Mouse (Mus musculus) heart, embryonic 11.5 days (tissue): ENCODE measurements around the gene Rpl28. TPM values are rescaled to one million over a fixed set of nuclear protein-coding genes. Genes with fewer than 3 reads are reported as not detected.

Source experiments
- ATAC-seq: fragments of 200-750 bp; cut with Nextera tagmentation; replicated peaks from 2 replicates; pipeline ENCODE4 v1.8.0; 2017; ENCODE audit warnings: moderate library complexity; ENCODE audit not compliant: insufficient number of reproducible peaks, low FRiP score, low TSS enrichment
- H3K27ac ChIP-seq: fragments of 300-500 bp; sonication (generic); 2 replicates; pipeline ENCODE4 v1.5.1; 2014; ENCODE audit warnings: mild to moderate bottlenecking, low read depth, low read length
- H3K27me3 ChIP-seq: fragments of 300-500 bp; sonication (generic); 2 replicates; pipeline ENCODE4 v1.6.1; 2014; ENCODE audit warnings: mild to moderate bottlenecking, low read length, mixed read lengths; ENCODE audit not compliant: control insufficient read depth, insufficient read depth
- H3K36me3 ChIP-seq: fragments of 300-500 bp; sonication (generic); 2 replicates; pipeline ENCODE4 v1.6.1; 2014; ENCODE audit warnings: mild to moderate bottlenecking, low read length, moderate library complexity, mixed read lengths; ENCODE audit not compliant: control insufficient read depth, insufficient read depth
- H3K4me1 ChIP-seq: fragments of 300-500 bp; sonication (generic); 2 replicates; pipeline ENCODE4 v1.6.1; 2014; ENCODE audit warnings: low read length; ENCODE audit not compliant: control insufficient read depth, insufficient read depth
- H3K4me2 ChIP-seq: fragments of 300-500 bp; sonication (generic); 2 replicates; pipeline ENCODE4 v1.6.1; 2014; ENCODE audit warnings: mild to moderate bottlenecking, moderate library complexity
- H3K4me3 ChIP-seq: fragments of 300-500 bp; sonication (generic); 2 replicates; pipeline ENCODE4 v1.5.1; 2014; ENCODE audit warnings: low read depth, low read length
- H3K9ac ChIP-seq: fragments of 300-500 bp; sonication (generic); 2 replicates; pipeline ENCODE4 v1.6.1; 2014; ENCODE audit warnings: mild to moderate bottlenecking, low read depth, low read length, moderate library complexity
- H3K9me3 ChIP-seq: fragments of 300-500 bp; sonication (generic); replicated peaks from 2 replicates; pipeline ENCODE4 v1.6.1; 2016; ENCODE audit warnings: low read length; ENCODE audit not compliant: control insufficient read depth
- WGBS: fragments of 180-500 bp; shearing (Covaris S2); extraction: QIAGEN DNeasy Blood & Tissue Kit; methylation state at CpG from one replicate; pipeline ENCODE4 v1.1.7; 2014; ENCODE audit not compliant: insufficient replicate concordance; 5-methylcytosine and 5-hydroxymethylcytosine counted together
- polyA plus RNA-seq: library from polyadenylated mRNA; unstranded; fragments of >200 nt; fragmentation: Nextera tagmentation; extraction: Ambion mirVana; gene quantifications from 2 replicates; pipeline ENCODE4 v1.2.1, GENCODE M21; 2014

The Rpl28 gene
- polyA plus RNA-seq, 1 experiment from 2014 or later: 156 TPM

GRCm38 (mm10) chr7:4836351-4836792 is 43.7 kb downstream of the Rpl28 start:
- ATAC-seq: peak; percentile 57

GRCm38 (mm10) chr7:4837639-4838038 is 45.0 kb downstream of the Rpl28 start:
- no peaks in the 10 kb centered on the region for H3K9me3 ChIP-seq
- no peak overlapping the region for H3K4me2 ChIP-seq
- 0% methylated on average over 1 of the region's 1 CpGs for WGBS
- H3K27me3 ChIP-seq: peaks cover 66% of the 10 kb centered on the region
- no peak for ATAC-seq
- no peak overlapping the region for H3K9ac ChIP-seq
- H3K27ac ChIP-seq: no peak overlapping the region
- H3K36me3 ChIP-seq: no peaks in the 10 kb centered on the region
- peaks cover 7% of the 10 kb centered on the region; the same call in 1 of the 2 replicates for H3K4me1 ChIP-seq
- no peak overlapping the region for H3K4me3 ChIP-seq

More at GRCm38 (mm10) chr7:4836351-4836792, 43.7 kb downstream of the Rpl28 start:
- WGBS: under 1% methylated on average over 49 of the region's 51 CpGs
- Histone ChIP-seq H3K4me2 (peak overlapping the region; percentile 89), H3K4me1 (peaks cover 7% of the 10 kb centered on the region; the same call in 1 of the 2 replicates), H3K9me3 (no peaks in the 10 kb centered on the region), H3K9ac (peak overlapping the region; percentile 54; the same call in 1 of the 2 replicates), H3K27me3 (peaks cover 61% of the 10 kb centered on the region), H3K36me3 (no peaks in the 10 kb centered on the region), H3K4me3 (peak overlapping the region; percentile 54), H3K27ac (no peak overlapping the region)

- no peaks in the 10 kb centered on the region for H3K36me3 ChIP-seq
- no peak overlapping the region for H3K27ac ChIP-seq
- no peak overlapping the region for H3K4me2 ChIP-seq
- H3K27me3 ChIP-seq: peaks cover 63% of the 10 kb centered on the region
- no peak overlapping the region for H3K9ac ChIP-seq
- 47% methylated on average over 5 of the region's 5 CpGs for WGBS
- no peak overlapping the region for H3K4me3 ChIP-seq
- H3K4me1 ChIP-seq: peaks cover 9% of the 10 kb centered on the region
- no peaks in the 10 kb centered on the region for H3K9me3 ChIP-seq
- ATAC-seq: no peak
Observed at GRCm38 (mm10) chr7:4842077-4842476, 49.4 kb downstream of the Rpl28 start.

- H3K9ac ChIP-seq: no peak overlapping the region
- 4% methylated on average over 16 of the region's 16 CpGs for WGBS
- ATAC-seq: peak; percentile 64
Observed at GRCm38 (mm10) chr7:4842634-4843131, 50.0 kb downstream of the Rpl28 start.

GRCm38 (mm10) chr7:4843604-4844244 is 51.0 kb downstream of the Rpl28 start:
- under 1% methylated on average over 34 of the region's 34 CpGs for WGBS
- Histone ChIP-seq H3K4me2 (peak overlapping the region; percentile 63), H3K9ac (no peak overlapping the region), H3K4me3 (peak overlapping the region; percentile 36), H3K27ac (no peak overlapping the region), H3K4me1 (peaks cover 9% of the 10 kb centered on the region), H3K9me3 (0 out of 2 replicates have a peak, but pooled peaks cover 3% of the 10 kb centered on the region), H3K27me3 (peaks cover 52% of the 10 kb centered on the region), H3K36me3 (no peaks in the 10 kb centered on the region)
- ATAC-seq: no peak

More at GRCm38 (mm10) chr7:4842634-4843131, 50.0 kb downstream of the Rpl28 start:
- Histone ChIP-seq H3K9me3 (0 out of 2 replicates have a peak, but pooled peaks cover 3% of the 10 kb centered on the region), H3K27ac (no peak overlapping the region), H3K27me3 (peaks cover 58% of the 10 kb centered on the region), H3K4me3 (peak overlapping the region; percentile 11), H3K36me3 (no peaks in the 10 kb centered on the region), H3K4me1 (peaks cover 9% of the 10 kb centered on the region), H3K4me2 (peak overlapping the region; percentile 36)

- no peak within 1 kb of the TSS for H3K9ac ChIP-seq
- H3K4me1 ChIP-seq: peaks cover 9% of the 10 kb centered on the region
- no peaks in the 10 kb centered on the region for H3K36me3 ChIP-seq
- H3K4me3 ChIP-seq: peak within 1 kb of the TSS; percentile 36
- under 1% methylated on average over 41 of the region's 41 CpGs for WGBS
- 0 out of 2 replicates have a peak, but pooled peaks cover 3% of the 10 kb centered on the region for H3K9me3 ChIP-seq
- H3K27ac ChIP-seq: no peak within 1 kb of the TSS
- 0 out of 2 replicates have a peak, but pooled peaks have one; percentile 6 for ATAC-seq
- H3K27me3 ChIP-seq: peaks cover 47% of the 10 kb centered on the region
- H3K4me2 ChIP-seq: peak within 1 kb of the TSS; percentile 63
Observed at GRCm38 (mm10) chr7:4844245-4844916, 51.7 kb downstream of the Rpl28 start, which contains the start of gene Shisa7. Gene Shisa7, minus strand, starts transcription at chr7:4844696.

Other genes starting within 250 kb of the Rpl28 start
- 0.77 and 1.3 TPM in 2 replicates for gene Syt5, start 245.3 kb upstream of the Rpl28 start, polyA plus RNA-seq
- not detected in 2 replicates for gene Ptprh, start 188.8 kb upstream of the Rpl28 start, polyA plus RNA-seq
- 3.8 and 4.6 TPM in 2 replicates for gene Tmem86b, start 161.5 kb upstream of the Rpl28 start, polyA plus RNA-seq
- 3.2 and 7.0 TPM in 2 replicates for gene Ppp6r1, start 133.9 kb upstream of the Rpl28 start, polyA plus RNA-seq
- 81.5 and 83.7 TPM in 2 replicates for gene Hspbp1, start 107.8 kb upstream of the Rpl28 start, polyA plus RNA-seq
- gene Brsk1, start 102.3 kb upstream of the Rpl28 start, polyA plus RNA-seq: 1.7 TPM in 2 replicates
- gene Tmem150b, start 67.6 kb upstream of the Rpl28 start, polyA plus RNA-seq: not detected in 2 replicates
- gene Kmt5c, start 52.8 kb upstream of the Rpl28 start, polyA plus RNA-seq: 58.6 and 63.5 TPM in 2 replicates
- gene Cox6b2, start 39.8 kb upstream of the Rpl28 start, polyA plus RNA-seq: 32.9 and 42.4 TPM in 2 replicates
- gene Fam71e2, start 21.6 kb upstream of the Rpl28 start, polyA plus RNA-seq: not detected in 2 replicates
- gene Il11, start 10.0 kb upstream of the Rpl28 start, polyA plus RNA-seq: not detected in 2 replicates
- not detected in 2 replicates for gene Tmem190, start 9.9 kb upstream of the Rpl28 start, polyA plus RNA-seq
- gene Tmem238, start 3.2 kb upstream of the Rpl28 start, polyA plus RNA-seq: 2.2 and 2.4 TPM in 2 replicates
- gene Ube2s, start 19.7 kb downstream of the Rpl28 start, polyA plus RNA-seq: 317 and 378 TPM in 2 replicates
- gene Shisa7, start 51.8 kb downstream of the Rpl28 start, polyA plus RNA-seq: 0.09 TPM in 1 of 2 replicates, not detected in the other
- gene Isoc2b, start 77.4 kb downstream of the Rpl28 start, polyA plus RNA-seq: 2.9 and 3.3 TPM in 2 replicates
- 0.59 and 1.1 TPM in 2 replicates for gene Isoc2a, start 84.3 kb downstream of the Rpl28 start, polyA plus RNA-seq
- 0.17 and 0.20 TPM in 2 replicates for gene Gm36210, start 113.6 kb downstream of the Rpl28 start, polyA plus RNA-seq
- gene Zfp628, start 122.3 kb downstream of the Rpl28 start, polyA plus RNA-seq: 2.6 and 2.8 TPM in 2 replicates
- gene Nat14, start 129.2 kb downstream of the Rpl28 start, polyA plus RNA-seq: 4.7 and 5.0 TPM in 2 replicates
- gene Ssc5d, start 132.9 kb downstream of the Rpl28 start, polyA plus RNA-seq: 0.53 and 1.1 TPM in 2 replicates
- 3.3 and 5.4 TPM in 2 replicates for gene Sbk2, start 171.5 kb downstream of the Rpl28 start, polyA plus RNA-seq
- gene Sbk3, start 178.3 kb downstream of the Rpl28 start, polyA plus RNA-seq: 0.44 and 0.49 TPM in 2 replicates
- 32.5 and 38.8 TPM in 2 replicates for gene Zfp579, start 203.3 kb downstream of the Rpl28 start, polyA plus RNA-seq
- gene Zfp524, start 221.5 kb downstream of the Rpl28 start, polyA plus RNA-seq: 10.2 and 11.0 TPM in 2 replicates
- gene Fiz1, start 221.8 kb downstream of the Rpl28 start, polyA plus RNA-seq: 25.5 and 25.9 TPM in 2 replicates
- 0.89 TPM in 1 of 2 replicates, not detected in the other for gene Gm44973, start 222.6 kb downstream of the Rpl28 start, polyA plus RNA-seq
- gene Zfp865, start 227.5 kb downstream of the Rpl28 start, polyA plus RNA-seq: 3.4 and 5.5 TPM in 2 replicates
- gene Ccdc106, start 227.7 kb downstream of the Rpl28 start, polyA plus RNA-seq: 1.5 and 2.9 TPM in 2 replicates
- not detected in 2 replicates for gene 4632433K11Rik, start 241.2 kb downstream of the Rpl28 start, polyA plus RNA-seq
- gene Zfp784, start 245.6 kb downstream of the Rpl28 start, polyA plus RNA-seq: 3.4 and 4.2 TPM in 2 replicates